Comparison of ENCODE assay signal across 10 mouse cellular contexts in genomic region chr2:52039083-52039801, GRCm38 (mm10). TPM values are rescaled to one million over a fixed set of nuclear protein-coding genes. Genes with fewer than 3 reads are reported as not detected.
DNase-seq lines count a peak whose midpoint lies in the region; ATAC-seq and TF ChIP-seq lines count a peak whose summit lies in the region.
"Had no signal": no experiment of that assay in that cellular context is flagged by ENCODE, and none has a peak within 500 bp of the region (broad histone marks: within the 10 kb centered on the region; RNA-seq: fewer than 3 reads in every experiment).

No protein-coding gene starts in this region.

- TF ChIP-seq CTCF in forebrain, postnatal 0 days (IDR thresholded peaks at IDR 0.05; ENCODE audit: low read depth): no peak

- 80% methylated on average over 8 of the region's 8 CpGs for WGBS in lung, embryonic 16.5 days
- WGBS in forebrain, postnatal 0 days: 30% methylated on average over 8 of the region's 8 CpGs

- no peaks in the 10 kb centered on the region for H3K36me3 ChIP-seq in lung, embryonic 16.5 days (ENCODE audit: control insufficient read depth, insufficient read depth, low read length)
- H3K36me3 ChIP-seq in forebrain, postnatal 0 days (ENCODE audit: insufficient read depth): no peaks in the 10 kb centered on the region
- H3K36me3 ChIP-seq: stomach, embryonic 15.5 days had no signal

- H3K9ac ChIP-seq in lung, embryonic 16.5 days (ENCODE audit: low read length): 0 out of 2 replicates have a peak overlapping the region, but pooled peaks have one; percentile 22
- no peak overlapping the region for H3K9ac ChIP-seq in forebrain, postnatal 0 days
- H3K9ac ChIP-seq: stomach, embryonic 15.5 days had no signal

- H3K9me3 ChIP-seq in lung, embryonic 16.5 days (ENCODE audit: control insufficient read depth, low read length): no peaks in the 10 kb centered on the region
- H3K9me3 ChIP-seq in forebrain, postnatal 0 days (ENCODE audit: low read length): no peaks in the 10 kb centered on the region
- H3K9me3 ChIP-seq: stomach, embryonic 15.5 days had no signal

- ATAC-seq in lung, embryonic 16.5 days (ENCODE audit: low read depth): no peak
- ATAC-seq in forebrain, postnatal 0 days: no peak
- 0 out of 2 replicates have a peak, but pooled peaks have one; percentile 36 for ATAC-seq in megakaryocyte progenitor cell, adult 5-6 weeks (replicated peaks; ENCODE audit: poor library complexity)

- no peak for DNase-seq in lung, postnatal 14 days
- DNase-seq in forebrain, postnatal 0 days: no peak
- DNase-seq in urinary bladder, postnatal 36 days (ENCODE audit: low spot score in 2 of 2): no peak
- no peak for DNase-seq in spleen, postnatal 36 days (ENCODE audit: low spot score in 2 of 2)
- DNase-seq in kidney, adult 11 months: no peak
- DNase-seq in adrenal gland, postnatal 4 days (ENCODE audit: low spot score in 2 of 2): no peak
- DNase-seq: lung, adult 18-20 months had no signal

- no peak overlapping the region for H3K27ac ChIP-seq in lung, embryonic 16.5 days (ENCODE audit: low read length)
- no peak overlapping the region for H3K27ac ChIP-seq in forebrain, postnatal 0 days (ENCODE audit: low read depth, low read length)
- H3K27ac ChIP-seq: stomach, embryonic 15.5 days had no signal

- H3K4me2 ChIP-seq in lung, embryonic 16.5 days (ENCODE audit: low read depth, low read length): no peak overlapping the region
- peak overlapping the region; percentile 21; the same call in 1 of the 2 replicates for H3K4me2 ChIP-seq in forebrain, postnatal 0 days (ENCODE audit: low read depth)

- peaks cover 6% of the 10 kb centered on the region; the same call in 1 of the 2 replicates for H3K4me1 ChIP-seq in lung, embryonic 16.5 days (replicated peaks; ENCODE audit: control insufficient read depth, insufficient read depth, low read length)
- H3K4me1 ChIP-seq in forebrain, postnatal 0 days (ENCODE audit: insufficient read depth): 0 out of 2 replicates have a peak, but pooled peaks cover 4% of the 10 kb centered on the region
- H3K4me1 ChIP-seq: stomach, embryonic 15.5 days had no signal

- H3K4me3 ChIP-seq in lung, embryonic 16.5 days (ENCODE audit: low read length): no peak overlapping the region
- H3K4me3 ChIP-seq in forebrain, postnatal 0 days (ENCODE audit: low read depth, low read length): no peak overlapping the region; the same call in 1 of the 2 replicates

- H3K27me3 ChIP-seq in lung, embryonic 16.5 days (ENCODE audit: control insufficient read depth, insufficient read depth, low read depth, low read length): no peaks in the 10 kb centered on the region
- no peaks in the 10 kb centered on the region for H3K27me3 ChIP-seq in forebrain, postnatal 0 days (ENCODE audit: insufficient read depth, low read length)
- H3K27me3 ChIP-seq: stomach, embryonic 15.5 days had no signal

RNA-seq across cellular contexts. Expression of gene Tnfaip6, which starts 1.4 kb away (rescaled TPM):
- polyA plus RNA-seq in lung, embryonic 16.5 days (2015; fragmentation: Nextera tagmentation; extraction: Ambion mirVana): 6.9 and 7.4 TPM in 2 replicates
- total RNA-seq in forebrain, postnatal 0 days (2014; rRNA removed): 3.5 and 5.0 TPM in 2 replicates
- polyA plus RNA-seq in forebrain, postnatal 0 days (2015; fragmentation: Nextera tagmentation; extraction: Ambion mirVana): 3.7 and 5.0 TPM in 2 replicates
- total RNA-seq in megakaryocyte progenitor cell, adult 5-6 weeks (2015): 0.66 and 0.81 TPM in 2 replicates
- 1.1 TPM in 1 of 2 replicates, not detected in the other for total RNA-seq in megakaryocyte progenitor cell, adult 5-6 weeks (2017)
- 1 to 10 TPM; 1.9 to 2.3 TPM for total RNA-seq in adrenal gland, postnatal 4 days (2021)

RNA-seq across cellular contexts. Expression of gene Rif1, which starts 33.4 kb away (rescaled TPM):
- polyA plus RNA-seq in lung, embryonic 16.5 days (2015; fragmentation: Nextera tagmentation; extraction: Ambion mirVana): 19.7 and 22.8 TPM in 2 replicates
- total RNA-seq in forebrain, postnatal 0 days (2014; rRNA removed): 28.9 and 31.9 TPM in 2 replicates
- polyA plus RNA-seq in forebrain, postnatal 0 days (2015; fragmentation: Nextera tagmentation; extraction: Ambion mirVana): 6.8 and 9.3 TPM in 2 replicates
- 90.3 and 126 TPM in 2 replicates for total RNA-seq in megakaryocyte progenitor cell, adult 5-6 weeks (2015)
- 79.4 and 107 TPM in 2 replicates for total RNA-seq in megakaryocyte progenitor cell, adult 5-6 weeks (2017)
- 10 to 100 TPM; 35.3 to 45.4 TPM for total RNA-seq in adrenal gland, postnatal 4 days (2021)
